Mouse (Mus musculus) spleen, adult 10 weeks (tissue): ENCODE data around the gene Idi2. TPM values are rescaled to one million over a fixed set of nuclear protein-coding genes. Genes with fewer than 3 reads are reported as not detected.

ENCODE experiments used
- polyA plus RNA-seq: library from polyadenylated mRNA; stranded (reverse); fragments of 350-450 nt; fragmentation: Illumina TruSeq; extraction: RNeasy Lipid Tissue Mini Kit (QIAGEN cat#74804); gene quantifications from one replicate; pipeline ENCODE4 v1.2.3, GENCODE M21; 2015; ENCODE audit warnings: low replicate concordance; ENCODE audit not compliant: insufficient read depth

Gene Idi2
- polyA plus RNA-seq, result not detected

GRCm38 (mm10) chr13:8952563-8952962 is at the start of gene Idi2:
TSS of gene Idi2 (plus strand) at chr13:8952863.

DNA sequence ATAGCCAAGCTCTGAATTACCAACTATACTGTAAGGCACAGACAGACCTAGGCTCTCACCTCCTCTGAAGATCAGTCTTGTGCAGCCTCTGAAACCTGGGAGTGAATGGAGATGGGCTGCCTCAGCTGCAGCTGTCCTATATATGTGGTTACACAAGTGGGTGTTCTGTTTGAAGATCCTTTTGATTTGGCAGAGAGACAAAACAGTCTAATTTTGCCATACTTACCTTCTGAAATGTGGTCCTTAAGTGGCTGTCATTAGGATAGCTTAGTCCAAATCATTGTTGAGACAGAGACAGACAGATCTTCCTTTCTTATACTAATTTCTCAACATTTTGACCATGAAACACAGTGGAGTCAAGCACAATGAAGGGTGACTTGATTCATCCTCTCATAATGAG is 4.5 kb upstream of the Idi2 start, which contains the start of gene Gm9745:
Gene Gm9745 (minus strand): TSS at position 101 of the 400 bp plus-strand sequence.

DNA sequence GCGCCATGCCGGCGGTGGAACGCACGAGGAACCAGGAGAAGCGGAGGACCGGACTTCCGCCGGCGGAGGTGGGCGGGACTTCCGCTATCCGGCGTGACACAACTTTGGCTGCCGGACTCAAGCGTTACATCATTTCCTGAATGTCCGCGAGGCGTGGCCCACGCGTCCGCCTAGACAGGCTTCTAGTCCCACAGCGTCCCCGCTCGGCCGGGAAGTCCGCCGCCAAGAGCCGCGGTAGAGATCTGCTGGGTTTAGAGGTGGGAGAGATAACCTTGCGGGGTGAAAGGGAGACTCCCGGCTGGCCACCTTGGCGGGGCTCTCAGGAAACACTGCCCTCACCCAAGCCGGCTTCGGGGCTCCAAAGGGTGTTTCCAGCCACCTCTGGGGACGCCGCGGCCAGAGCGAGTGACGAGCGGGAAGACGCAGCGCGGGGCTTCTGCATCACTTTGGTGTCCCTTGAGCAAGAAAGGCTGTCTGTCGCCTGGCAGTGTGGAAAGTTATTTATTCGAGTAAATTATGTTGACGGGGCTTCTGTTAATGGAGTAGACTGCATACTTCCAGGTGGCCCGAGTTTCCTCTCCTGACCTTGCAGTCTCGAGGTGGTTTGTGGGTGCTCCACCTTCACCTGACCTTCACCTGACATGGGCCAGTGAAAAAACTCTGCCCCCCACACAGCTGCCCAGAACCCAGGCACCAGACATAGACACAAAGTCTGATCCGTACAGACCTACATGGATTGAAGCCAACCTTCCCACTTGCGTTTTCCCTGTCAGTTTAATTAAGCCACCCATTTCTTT is 43.5 kb downstream of the Idi2 start, which contains the start of gene Gtpbp4:
Gene Gtpbp4 (minus strand): TSS at position 94 of the 797 bp plus-strand sequence.

Other genes starting within 250 kb of the Idi2 start
- 43.1 TPM for gene Wdr37, start 81.0 kb upstream of the Idi2 start, polyA plus RNA-seq
- 41.9 TPM for gene Idi1, start 67.4 kb upstream of the Idi2 start, polyA plus RNA-seq
- gene Gm9745, start 4.6 kb upstream of the Idi2 start, polyA plus RNA-seq, result not detected
- gene Gtpbp4, start 43.2 kb downstream of the Idi2 start, polyA plus RNA-seq, result 96.4 TPM
- 55.9 TPM for gene Larp4b, start 141.0 kb downstream of the Idi2 start, polyA plus RNA-seq